Mouse (Mus musculus): ENCODE results near the gene Fdx1.

DNA sequence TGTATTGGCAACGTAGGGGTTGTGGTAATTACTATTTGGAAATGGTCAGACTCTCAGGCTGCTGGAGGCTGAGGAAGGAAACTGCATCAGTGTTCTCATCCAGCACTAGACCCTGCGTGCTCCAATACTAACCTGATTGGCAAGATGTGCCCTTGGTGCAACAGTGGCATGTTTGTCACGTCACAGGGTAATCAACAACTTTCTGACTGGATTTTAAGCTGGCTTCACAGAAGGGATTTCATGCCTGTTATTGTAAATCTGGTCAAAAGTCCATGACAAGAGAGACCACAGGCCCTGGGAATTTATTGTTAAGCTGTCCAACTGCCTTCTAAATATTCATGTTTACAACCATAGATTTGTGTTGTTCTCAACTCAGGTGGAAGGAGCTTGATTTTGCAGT, 13.1 kb downstream of the Fdx1 start:
- no peak for TF ChIP-seq CTCF (IDR thresholded peaks at IDR 0.05; ENCODE audit: low read depth)
- TF ChIP-seq EP300 (IDR thresholded peaks at IDR 0.05; ENCODE audit: low read depth): no peak
